Mouse (Mus musculus) cerebellum, postnatal 14 days (tissue): ENCODE measurements around the gene Tcp1.
"Not testable (repeated sequence)": the region's sequence is repeated elsewhere in the genome, so short reads cannot be mapped to it uniquely, and the experiment has no call there.

ENCODE experiments used
- DNase-seq, 2 experiments: peaks; one replicate each; pipeline ENCODE4 v3.0.0; 2021; ENCODE audit warnings: mixed read lengths in 2 of 2

The Tcp1 gene

DNA sequence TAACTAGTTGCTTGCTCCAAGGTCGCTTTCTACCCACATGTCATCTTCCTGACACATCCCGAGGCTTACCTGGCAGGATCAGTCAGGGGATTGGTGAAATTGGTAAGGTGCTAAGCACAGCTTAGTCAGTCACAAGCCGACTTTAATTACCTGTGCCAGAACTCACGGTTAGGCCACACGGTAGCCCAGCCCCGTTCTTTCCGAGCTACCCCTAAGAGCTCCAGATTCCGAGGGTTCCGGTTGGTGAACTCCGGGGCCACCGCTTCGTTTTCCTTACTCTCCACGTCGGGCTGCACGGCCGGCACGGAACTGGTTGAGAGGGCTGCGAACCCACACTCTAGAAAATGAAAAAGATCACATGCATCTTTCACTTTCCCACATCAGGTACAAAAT, at the start of gene Tcp1:
Gene Tcp1 (plus strand): TSS at position 214 of the 393 bp plus-strand sequence.
- DNase-seq = peak; percentile 47 to 49

- DNase-seq = no peak
Observed at GRCm38 (mm10) chr17:12866853-12867252, 48.6 kb upstream of the Tcp1 start.

- no peak for DNase-seq
Observed at GRCm38 (mm10) chr17:12868043-12868442, 47.5 kb upstream of the Tcp1 start, which contains the start of gene Mas1. Mas1 (minus strand) TSS chr17:12868143.

GRCm38 (mm10) chr17:12868640-12869039, 46.9 kb upstream of the Tcp1 start:
- DNase-seq = no peak

GRCm38 (mm10) chr17:12872275-12873028, 43.0 kb upstream of the Tcp1 start:
- peak; percentile 30 to 44 for DNase-seq

DNA sequence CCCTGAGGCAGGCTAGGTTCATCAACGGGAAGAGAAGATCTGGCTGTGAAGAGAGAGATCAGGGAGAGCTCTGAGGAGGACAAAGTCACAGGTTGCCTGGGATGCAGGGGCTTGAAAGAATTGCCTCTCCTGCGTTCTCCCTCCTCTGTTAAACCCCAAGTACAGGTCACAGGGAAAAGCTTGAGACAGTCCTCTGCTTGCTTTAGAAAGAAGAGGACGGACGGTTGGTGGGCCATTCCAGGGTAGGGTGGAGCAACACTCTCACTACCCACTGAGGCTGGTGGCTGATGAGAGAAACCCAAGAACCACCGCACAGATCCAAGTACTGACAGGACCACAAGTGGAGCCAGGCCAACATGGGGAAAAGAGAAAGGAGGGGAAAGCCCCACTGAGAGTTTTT, 39.8 kb upstream of the Tcp1 start, which contains the start of gene Mrgprh:
Gene Mrgprh (plus strand): TSS at position 301 of the 400 bp plus-strand sequence.
- DNase-seq = no peak

DNA sequence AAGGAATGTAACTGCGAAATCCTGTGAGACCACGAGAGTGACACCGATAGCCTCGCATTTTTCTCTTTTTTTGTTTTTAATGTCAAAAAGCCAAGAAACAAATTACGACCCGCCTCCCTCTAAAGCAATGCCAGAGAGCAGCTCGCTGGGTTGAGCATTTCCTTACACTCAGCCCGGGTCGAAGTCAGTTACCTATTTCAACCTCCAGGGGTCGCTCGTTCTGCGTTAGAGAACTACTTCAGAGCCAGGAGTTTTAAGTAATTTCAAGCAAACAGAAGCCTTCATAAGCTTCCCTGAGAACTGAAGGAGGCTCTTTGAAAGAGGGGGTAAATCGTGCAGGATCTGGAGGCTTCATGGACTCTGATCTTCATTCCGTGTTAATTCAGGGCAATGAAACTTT, 35.3 kb upstream of the Tcp1 start:
- DNase-seq = peak; percentile 87 to 90

- no peak for DNase-seq
Observed at GRCm38 (mm10) chr17:12881216-12881615, 34.3 kb upstream of the Tcp1 start.

DNA sequence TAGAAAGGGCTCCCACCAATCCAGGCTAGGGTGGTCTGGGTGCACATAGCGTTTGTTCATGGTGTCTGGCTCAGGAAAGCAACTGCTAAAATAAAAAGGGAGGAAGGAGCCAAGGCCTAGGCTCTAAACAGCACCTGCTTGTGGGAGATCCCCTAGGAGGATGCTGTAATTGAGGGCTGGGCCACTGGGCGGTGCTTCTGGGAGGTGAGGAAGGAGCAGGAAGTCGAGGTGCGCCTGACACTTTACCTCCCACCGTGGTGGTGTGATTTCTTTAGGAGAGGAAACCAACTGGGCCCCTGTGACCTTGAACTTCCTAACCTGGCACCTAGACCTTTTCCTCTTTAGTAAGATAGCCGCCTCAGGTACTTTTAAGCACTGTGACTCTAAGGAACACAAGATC, 28.9 kb upstream of the Tcp1 start:
- no peak for DNase-seq

DNA sequence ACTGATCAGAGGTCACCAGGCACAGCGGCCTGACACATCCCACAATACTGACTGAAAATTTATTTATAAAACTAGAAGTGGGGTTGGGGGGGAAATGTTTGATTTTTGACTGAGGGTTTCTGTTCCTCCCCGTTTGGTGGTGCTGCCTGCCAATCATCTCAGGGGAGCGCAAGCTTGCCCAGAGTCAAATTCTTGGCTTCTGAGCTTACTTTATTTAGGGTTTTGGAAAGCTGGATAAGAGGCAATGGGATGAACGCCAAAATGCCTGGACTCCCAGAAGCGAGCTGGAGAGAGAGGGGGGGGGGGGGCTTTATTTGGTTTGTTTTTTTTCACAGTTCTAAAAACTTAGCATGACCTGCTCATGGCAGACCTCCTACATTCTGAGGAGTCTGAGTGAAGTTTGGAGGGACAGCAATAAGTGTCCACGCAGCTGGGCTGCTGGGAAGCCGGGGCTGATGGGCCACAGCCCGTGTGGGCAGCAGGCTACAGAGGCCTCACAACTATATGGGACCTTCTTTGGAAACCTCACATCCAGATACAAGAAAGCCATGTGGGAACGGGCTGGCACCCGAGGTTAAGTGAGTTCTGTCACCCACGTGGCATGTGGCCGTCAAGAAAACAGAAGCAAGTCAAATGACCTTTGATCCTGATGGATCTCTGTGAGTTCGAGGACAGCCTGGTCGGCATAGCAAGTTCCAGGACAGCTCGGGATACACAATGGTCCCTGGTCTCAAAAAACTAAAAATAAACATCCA, 28.3 kb upstream of the Tcp1 start:
- DNase-seq = no peak

- DNase-seq = peak; percentile 67 to 77
Observed at GRCm38 (mm10) chr17:12891054-12891453, 24.4 kb upstream of the Tcp1 start.

DNA sequence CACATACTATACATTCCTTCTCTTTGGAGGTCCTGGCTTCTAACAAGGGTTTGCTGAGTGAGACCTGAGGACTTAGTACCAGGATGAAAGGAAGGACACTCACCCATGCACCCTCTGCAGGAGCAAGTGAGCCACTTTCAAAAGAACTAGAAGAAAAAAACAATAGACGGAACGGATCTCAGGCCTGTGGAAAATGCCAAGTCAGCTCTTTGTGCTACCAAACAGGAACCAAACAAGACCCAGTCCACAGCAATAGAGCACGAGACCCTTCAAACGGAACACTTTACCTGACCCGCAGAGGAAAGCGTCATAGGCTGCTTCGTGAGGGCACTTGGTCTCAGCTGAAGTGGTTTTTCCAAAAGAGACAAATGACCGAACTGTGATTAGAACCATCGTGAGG, 23.5 kb upstream of the Tcp1 start:
- no peak for DNase-seq

DNA sequence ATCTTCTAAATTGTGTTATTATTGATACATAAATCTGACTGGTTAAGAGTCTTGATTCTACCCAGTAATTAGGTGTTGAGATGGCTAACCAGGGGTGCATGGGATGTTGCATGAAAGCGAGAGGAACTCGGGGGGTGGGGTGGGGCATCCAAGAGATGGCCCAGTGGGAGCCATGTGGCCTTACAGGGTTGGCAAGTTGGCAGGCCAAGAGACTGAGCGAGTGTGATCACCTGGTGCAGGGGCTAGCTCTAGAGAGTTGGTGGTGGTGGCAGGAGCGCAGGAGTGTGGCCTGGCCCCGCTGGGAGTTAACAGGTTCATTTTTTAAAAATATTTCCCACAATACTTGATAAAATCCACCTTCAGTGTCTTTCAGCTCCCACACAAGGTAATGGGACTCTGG, 17.8 kb upstream of the Tcp1 start:
- DNase-seq = no peak

DNA sequence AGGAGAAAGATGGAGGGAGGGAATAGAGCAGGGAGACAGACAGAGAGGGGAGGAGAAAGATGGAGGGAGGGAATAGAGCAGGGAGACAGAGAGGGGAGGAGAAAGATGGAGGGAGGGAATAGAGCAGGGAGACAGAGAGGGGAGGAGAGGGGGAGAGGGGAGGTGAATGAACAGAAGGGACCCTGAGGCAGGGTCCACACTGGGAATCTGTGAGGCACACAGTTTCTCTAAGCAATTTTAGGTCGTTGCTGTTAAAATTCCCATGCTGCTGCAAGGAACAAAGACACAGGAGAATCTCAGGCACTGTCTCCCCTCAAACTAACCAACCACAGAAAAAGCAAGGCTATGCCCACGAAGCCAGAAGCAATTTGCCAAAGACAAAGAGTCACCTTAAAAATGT, 16.9 kb upstream of the Tcp1 start:
- DNase-seq = not testable (repeated sequence)

DNA sequence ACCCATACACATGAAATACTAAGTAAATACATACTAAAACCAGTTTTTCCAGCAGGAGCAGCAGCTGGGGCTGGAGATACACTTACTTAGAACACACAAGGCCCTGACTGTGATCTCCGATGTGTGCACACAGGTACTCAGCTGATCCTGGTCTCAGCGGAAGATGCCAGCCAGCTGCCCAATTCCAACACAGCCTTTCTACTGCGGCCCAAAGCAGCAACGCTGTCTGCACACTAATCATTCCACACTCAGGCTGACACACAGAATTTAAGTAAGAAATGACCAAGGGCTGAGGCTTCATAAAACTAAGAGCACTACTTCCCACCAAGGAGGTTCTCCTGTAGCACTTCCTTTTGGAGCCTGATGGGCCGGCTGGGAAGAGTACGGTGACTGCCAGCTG, 13.2 kb upstream of the Tcp1 start:
- DNase-seq = no peak

DNA sequence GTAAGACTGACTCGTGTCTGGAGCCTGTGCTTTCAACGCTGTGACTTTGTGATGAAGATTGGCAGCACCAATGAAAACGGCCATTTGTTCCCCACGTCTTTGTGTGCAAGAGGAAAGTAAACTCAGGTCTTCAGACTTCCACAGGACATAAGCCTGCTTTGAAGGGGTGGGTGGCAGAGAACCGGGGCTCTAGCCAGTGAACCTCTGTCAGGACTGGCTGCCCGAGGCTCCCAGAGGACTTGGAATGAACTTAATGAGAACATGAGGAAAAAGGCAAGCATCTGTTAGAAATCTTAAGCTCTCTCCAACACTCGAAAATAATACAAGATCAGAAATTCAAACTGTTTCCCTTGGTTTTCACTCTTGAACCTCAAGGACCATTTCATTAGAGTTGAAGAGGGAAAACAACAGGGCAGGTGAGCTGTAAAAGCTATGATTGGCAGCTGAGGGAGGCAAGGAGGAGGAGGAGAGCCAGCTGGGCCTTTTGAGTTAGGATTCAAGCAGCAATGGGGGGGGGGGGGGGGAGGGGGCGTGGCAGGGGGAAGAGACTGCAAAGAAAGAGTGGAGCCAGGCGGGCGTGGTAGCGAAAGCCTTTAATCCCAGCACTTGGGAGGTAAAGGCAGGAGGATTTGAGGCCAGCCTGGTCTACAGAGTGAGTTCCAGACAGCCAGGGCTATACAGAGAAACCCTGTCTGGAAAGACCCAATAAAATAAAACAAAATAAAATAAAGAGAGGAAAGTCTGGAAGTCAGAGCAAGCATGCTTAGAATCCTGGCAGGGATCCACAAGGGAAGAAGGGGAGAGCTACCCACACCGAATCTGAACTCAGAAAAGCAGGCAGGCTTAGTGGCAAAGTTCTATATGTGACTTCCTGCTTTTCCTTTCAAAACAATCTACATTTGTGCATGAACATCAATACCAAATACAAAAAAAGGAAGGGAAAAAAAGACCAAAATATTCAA, 11.8 kb upstream of the Tcp1 start:
- DNase-seq = no peak

DNA sequence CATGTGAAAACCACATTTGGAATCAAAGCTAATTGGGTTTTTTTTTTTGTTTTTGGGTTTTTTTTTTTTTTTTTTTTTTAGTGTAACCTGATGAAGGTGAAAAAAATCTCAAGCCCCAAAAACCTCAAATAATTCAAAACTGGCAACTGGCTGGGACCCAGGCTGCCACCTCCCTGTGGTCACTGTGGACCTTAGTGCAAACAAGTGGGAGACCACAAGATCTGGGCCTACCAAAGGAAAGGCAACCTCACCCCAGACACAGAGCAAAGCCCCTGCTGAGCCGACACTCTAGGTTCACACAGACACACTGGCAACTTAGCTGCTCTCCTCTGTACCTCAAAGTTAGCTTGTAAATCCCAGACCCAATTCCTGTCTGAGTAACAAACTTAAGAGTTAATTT, 11.2 kb upstream of the Tcp1 start:
- DNase-seq = no peak

GRCm38 (mm10) chr17:12905810-12906209, 9.7 kb upstream of the Tcp1 start:
- no peak for DNase-seq

DNA sequence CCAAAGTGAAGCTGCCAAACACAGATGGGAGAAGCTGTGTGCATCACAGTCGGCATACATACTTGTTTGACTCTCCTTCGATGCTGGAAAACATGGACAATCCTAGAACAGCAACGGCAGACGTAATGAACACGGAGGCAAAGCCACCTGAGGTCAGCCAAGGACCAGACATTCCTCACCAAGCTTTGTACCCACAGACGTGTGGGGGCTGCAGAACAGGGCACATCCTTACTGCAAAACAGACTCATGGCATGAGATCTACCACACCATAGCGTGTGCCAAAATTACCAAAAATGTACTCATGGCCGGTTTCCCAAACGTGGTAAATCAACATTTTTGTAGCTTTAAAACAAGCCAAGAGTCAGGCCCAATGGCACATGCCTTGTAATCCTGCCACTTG, 9.1 kb upstream of the Tcp1 start:
- DNase-seq = no peak

DNA sequence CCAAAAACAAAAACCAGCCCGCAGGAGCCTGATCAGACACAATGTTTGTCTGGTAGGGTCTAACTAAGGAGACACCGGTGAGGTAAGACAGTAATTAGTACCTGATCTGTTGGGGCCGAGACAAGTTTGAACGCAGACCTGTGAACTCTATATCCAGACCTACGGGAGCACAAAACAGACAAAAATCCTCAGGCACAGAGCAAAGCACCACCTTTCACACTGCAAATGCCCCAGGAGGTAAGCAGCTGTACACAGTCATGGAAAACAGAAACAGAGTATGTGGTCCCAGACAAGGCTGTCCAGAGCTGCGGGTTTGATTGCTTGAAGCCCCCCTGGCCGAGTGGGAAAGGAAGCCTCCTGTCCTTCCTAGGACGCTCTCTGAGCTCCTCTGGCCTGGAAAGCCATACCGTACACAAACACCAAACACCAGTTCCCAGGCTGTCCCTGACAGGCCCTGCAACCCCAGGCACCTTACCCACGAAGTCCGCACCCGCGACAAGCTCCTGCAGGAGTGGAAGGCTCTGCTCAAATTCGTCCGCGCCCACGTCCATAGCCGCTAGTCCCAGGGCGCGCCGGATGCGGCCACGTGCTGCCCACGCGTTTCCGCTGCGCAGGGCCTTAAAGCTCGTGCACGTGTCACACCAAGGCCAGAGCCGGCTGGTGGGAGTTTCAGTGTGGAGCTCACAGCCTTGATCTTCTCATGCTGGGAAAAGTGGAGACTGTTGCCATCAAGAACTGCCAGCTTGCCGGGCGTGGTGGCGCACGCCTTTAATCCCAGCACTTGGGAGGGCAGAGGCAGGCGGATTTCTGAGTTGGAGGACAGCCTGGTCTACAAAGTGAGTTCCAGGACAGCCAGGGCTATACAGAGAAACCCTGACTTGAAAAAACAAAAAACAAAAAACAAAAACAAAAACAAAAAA, 5.9 kb upstream of the Tcp1 start, which contains the start of gene Pnldc1:
Gene Pnldc1 (minus strand): TSS at position 870 of the 920 bp plus-strand sequence.
- DNase-seq = no peak

GRCm38 (mm10) chr17:12910391-12910790, 5.1 kb upstream of the Tcp1 start:
- DNase-seq = no peak
